Mouse (Mus musculus) urinary bladder, adult 18-20 months (tissue): ENCODE results near the gene Galnt7.

Experiments used
- DNase-seq, 2 experiments: peaks; one replicate each; pipeline ENCODE4 v3.0.0; 2022; ENCODE audit warnings: low spot score in 2 of 2, mixed read lengths in 2 of 2

The Galnt7 gene

GRCm38 (mm10) chr8:57498847-57499511 lies 153.9 kb downstream of the Galnt7 start:
- no peak for DNase-seq

GRCm38 (mm10) chr8:57498494-57498846 lies 154.4 kb downstream of the Galnt7 start:
- DNase-seq = no peak

DNA sequence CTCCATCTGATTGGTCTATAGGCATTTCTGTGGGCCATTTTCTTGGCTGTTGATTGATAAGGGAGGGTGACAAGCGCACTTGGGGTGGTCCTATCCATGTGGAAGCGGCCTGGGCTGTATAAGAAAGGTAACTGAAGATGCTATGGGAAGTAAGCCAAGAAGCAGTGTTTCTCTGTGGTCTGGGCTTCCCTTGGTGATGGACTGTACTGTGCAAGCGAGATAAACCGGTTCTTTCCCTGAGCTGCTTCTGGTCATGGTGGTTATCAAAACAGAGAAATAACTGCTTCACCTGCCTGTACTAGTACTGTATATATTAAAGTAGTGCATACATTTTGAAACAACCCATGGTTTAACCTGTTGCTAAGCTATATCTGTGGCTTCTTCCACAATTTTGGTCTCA lies 161.0 kb downstream of the Galnt7 start:
- DNase-seq = no peak

DNA sequence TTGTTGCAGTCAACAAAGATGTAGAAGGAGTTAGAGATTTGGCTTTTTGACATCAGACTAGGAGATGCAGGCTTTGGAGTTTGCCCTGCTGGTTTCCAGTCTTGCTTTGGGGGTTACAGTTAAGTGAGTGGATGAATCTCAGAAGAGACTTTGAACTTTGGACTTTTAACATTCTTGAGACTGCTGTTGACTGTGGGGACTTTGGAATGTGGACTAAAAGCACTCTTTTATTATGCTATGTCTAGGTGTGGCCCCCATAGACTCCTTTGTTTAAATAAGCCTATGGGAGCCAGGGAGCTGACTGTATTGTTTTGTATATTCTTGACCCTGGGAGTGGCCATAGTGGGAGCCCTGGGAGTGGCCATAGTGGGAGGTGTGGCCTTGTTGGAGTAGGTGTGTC lies 162.9 kb downstream of the Galnt7 start:
- no peak for DNase-seq

GRCm38 (mm10) chr8:57489366-57489765 lies 163.5 kb downstream of the Galnt7 start:
- DNase-seq = no peak

DNA sequence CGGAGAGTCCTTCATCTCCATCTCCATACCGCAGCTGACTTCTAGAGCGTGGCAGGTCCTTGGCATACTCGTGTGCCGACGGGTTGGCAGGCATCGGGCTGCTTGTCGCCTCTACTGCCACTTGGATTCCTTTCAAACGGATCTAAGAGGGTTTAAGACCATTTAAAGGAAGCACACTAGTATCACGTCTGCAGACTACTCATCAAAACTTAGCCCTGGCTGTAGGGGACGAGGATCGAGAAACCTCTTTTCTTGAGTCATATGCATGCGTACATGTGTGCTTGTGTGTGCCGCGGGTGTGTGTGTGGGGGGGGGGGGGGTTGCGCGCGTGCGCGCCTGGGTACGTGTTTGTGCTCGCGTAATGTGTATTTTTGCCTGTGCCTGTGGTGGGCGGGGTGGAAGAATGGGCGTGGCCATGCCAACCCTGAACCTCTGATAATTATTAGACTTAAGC lies 164.5 kb downstream of the Galnt7 start:
- peak; percentile 38 to 40 for DNase-seq

DNA sequence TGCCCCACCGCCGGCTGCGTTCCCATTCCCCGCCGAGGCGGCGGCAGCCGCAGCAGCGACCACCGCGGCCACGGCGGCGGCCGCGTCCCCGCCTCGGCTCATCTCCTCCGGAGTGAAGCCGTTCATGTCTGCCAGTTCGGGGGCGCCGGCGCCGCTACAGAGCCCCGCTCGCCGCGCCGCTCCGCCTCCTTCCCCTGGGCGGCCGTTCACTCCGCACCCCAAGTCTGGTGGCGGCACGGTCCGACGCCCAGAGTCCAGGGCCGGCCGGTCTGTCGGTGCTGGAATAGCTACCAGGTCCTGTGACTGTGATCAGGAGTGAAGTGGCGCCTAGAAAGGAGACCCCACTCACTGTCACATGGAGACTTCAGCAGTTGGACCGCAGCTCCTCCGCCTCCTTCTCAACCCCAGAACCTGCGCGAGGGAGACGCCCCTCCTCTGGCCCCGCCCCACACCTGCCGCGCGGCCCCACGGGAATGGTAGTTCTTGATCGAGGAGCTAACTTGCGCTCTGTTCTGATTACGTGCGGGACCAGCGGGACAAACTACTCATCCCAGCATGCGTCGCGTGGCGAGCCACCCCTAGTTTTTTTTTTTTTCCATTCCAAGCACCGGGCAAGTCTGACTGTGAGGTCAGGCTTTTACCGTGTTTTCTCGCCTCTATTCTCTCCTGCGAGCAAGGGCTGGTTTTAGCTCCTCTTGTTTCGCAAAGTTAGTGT lies 165.2 kb downstream of the Galnt7 start, which contains the start of gene Sap30:
Gene Sap30, minus strand, starts transcription at position 420 of the 715 bp plus-strand sequence.
- peak; percentile 98 for DNase-seq

DNA sequence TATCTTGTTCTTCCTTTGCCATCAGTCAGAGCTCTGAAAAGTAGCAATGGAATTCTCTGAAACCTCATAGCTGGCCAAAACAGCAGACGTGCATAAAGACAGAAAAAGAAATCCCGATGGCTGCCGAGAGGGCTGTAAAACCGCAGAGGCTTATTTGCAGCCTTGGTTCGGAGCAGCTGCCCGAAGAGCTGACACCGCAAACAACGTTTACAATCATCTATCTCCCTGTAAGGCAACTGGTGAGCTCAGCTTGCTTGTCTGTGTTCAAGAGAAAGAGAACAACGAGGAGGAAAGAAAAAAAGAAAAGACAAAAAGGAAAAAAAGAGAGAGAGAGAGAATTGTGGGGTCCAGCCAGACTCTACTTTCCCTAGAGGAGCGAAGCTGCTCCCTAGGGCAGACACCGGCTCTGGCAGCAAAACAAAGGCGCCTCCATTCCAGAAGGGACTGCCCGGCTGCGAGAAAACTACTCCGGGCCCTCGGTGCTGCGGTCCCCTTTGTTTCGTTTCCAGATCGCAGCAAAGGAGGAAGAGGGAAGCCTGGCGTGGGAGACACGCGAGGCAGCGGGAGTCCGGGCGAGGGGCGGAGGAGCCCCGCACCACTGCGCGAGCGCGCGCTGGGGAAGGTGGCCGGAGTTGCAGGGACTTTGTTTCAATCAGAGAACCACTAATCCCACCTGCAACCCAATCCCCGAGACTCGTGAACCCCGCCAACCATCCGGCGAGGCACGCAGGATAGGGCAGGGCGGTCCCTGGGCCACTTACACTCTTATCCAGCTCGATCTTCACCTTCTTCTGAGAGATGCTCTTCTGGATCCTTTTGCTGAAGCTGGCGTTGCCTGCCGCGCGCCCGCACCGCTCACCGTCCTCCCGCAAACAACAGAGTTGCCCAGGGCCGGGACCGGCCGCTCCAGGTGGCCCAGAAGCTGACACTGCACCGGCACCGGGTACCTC lies 166.1 kb downstream of the Galnt7 start:
- DNase-seq = peak in 1 of 2 experiments; percentile 64

GRCm38 (mm10) chr8:57480606-57481005 lies 172.2 kb downstream of the Galnt7 start:
- no peak for DNase-seq

- DNase-seq = no peak
Measured at GRCm38 (mm10) chr8:57479700-57480099, 173.1 kb downstream of the Galnt7 start.

DNA sequence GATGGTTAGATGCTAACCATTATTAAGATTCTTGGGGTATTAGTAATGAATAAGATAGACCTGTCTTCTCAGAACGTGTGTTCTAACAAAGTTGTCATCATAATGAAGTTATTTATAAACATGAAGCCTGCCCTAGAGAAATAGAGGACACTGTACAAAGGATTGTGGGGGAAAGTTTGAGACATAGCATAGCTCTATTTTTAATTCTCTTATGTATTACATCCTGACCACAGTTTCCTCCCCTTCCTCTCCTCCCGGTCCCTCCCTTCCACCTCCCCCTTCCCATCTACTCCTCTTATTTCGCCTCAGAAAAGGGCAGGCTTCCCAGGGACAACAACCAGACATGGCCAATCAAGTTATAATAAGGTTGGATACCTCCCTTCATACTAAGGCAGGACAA lies 174.4 kb downstream of the Galnt7 start:
- DNase-seq = no peak
